Mouse (Mus musculus): ENCODE results near the gene Snx13. TPM values are rescaled to one million over a fixed set of nuclear protein-coding genes. Genes with fewer than 3 reads are reported as not detected.

Gene Snx13
- polyA plus RNA-seq, 1 experiment from 2014 or later: 23.0 TPM

- no peak for ATAC-seq (ENCODE audit: insufficient number of reproducible peaks, low FRiP score, low TSS enrichment, low read depth)
- H3K27ac ChIP-seq (replicated peaks): no peak overlapping the region
- no peak overlapping the region for H3K4me2 ChIP-seq (replicated peaks)
- H3K36me3 ChIP-seq: no peaks in the 10 kb centered on the region
- H3K4me3 ChIP-seq (replicated peaks): no peak overlapping the region
- H3K4me1 ChIP-seq: peaks cover 10% of the 10 kb centered on the region
- no peaks in the 10 kb centered on the region for H3K27me3 ChIP-seq
- WGBS: 84% methylated on average over 3 of the region's 3 CpGs
- H3K9ac ChIP-seq: no peak overlapping the region
- H3K9me3 ChIP-seq (replicated peaks): no peaks in the 10 kb centered on the region
Observed at GRCm38 (mm10) chr12:35048891-35049290, 1.9 kb downstream of the Snx13 start.

- no peak for ATAC-seq (ENCODE audit: insufficient number of reproducible peaks, low FRiP score, low TSS enrichment, low read depth)
- Histone ChIP-seq H3K9me3 (replicated peaks) (no peaks in the 10 kb centered on the region), H3K4me3 (replicated peaks) (no peak overlapping the region), H3K4me1 (peaks cover 10% of the 10 kb centered on the region), H3K27ac (replicated peaks) (no peak overlapping the region), H3K27me3 (no peaks in the 10 kb centered on the region), H3K36me3 (no peaks in the 10 kb centered on the region), H3K9ac (no peak overlapping the region), H3K4me2 (replicated peaks) (no peak overlapping the region)
- WGBS: 66% methylated on average over 3 of the region's 3 CpGs
Observed at GRCm38 (mm10) chr12:35050501-35050900, 3.5 kb downstream of the Snx13 start.

GRCm38 (mm10) chr12:35050964-35051758 lies 4.2 kb downstream of the Snx13 start:
- WGBS: 78% methylated on average over 7 of the region's 7 CpGs
- no peak for ATAC-seq (ENCODE audit: insufficient number of reproducible peaks, low FRiP score, low TSS enrichment, low read depth)
- H3K27ac ChIP-seq (replicated peaks): no peak overlapping the region

GRCm38 (mm10) chr12:35054420-35054819 lies 7.4 kb downstream of the Snx13 start:
- H3K9me3 ChIP-seq (replicated peaks): no peaks in the 10 kb centered on the region
- no peak overlapping the region for H3K4me2 ChIP-seq (replicated peaks)
- H3K36me3 ChIP-seq: no peaks in the 10 kb centered on the region
- WGBS: 72% methylated on average over 6 of the region's 6 CpGs
- H3K27me3 ChIP-seq: no peaks in the 10 kb centered on the region
- H3K9ac ChIP-seq: no peak overlapping the region
- H3K4me3 ChIP-seq (replicated peaks): no peak overlapping the region
- H3K4me1 ChIP-seq: peaks cover 3% of the 10 kb centered on the region; the same call in 1 of the 2 replicates
- ATAC-seq (ENCODE audit: insufficient number of reproducible peaks, low FRiP score, low TSS enrichment, low read depth): no peak
- H3K27ac ChIP-seq (replicated peaks): no peak overlapping the region

More at GRCm38 (mm10) chr12:35050964-35051758, 4.2 kb downstream of the Snx13 start:
- Histone ChIP-seq H3K4me1 (peaks cover 10% of the 10 kb centered on the region), H3K9ac (no peak overlapping the region), H3K4me3 (replicated peaks) (no peak overlapping the region), H3K36me3 (no peaks in the 10 kb centered on the region), H3K27me3 (no peaks in the 10 kb centered on the region), H3K9me3 (replicated peaks) (no peaks in the 10 kb centered on the region), H3K4me2 (replicated peaks) (no peak overlapping the region)

GRCm38 (mm10) chr12:35055114-35056095 lies 8.4 kb downstream of the Snx13 start:
- H3K36me3 ChIP-seq: no peaks in the 10 kb centered on the region
- H3K27me3 ChIP-seq: no peaks in the 10 kb centered on the region
- H3K9ac ChIP-seq: no peak overlapping the region
- ATAC-seq (ENCODE audit: insufficient number of reproducible peaks, low FRiP score, low TSS enrichment, low read depth): no peak
- H3K4me3 ChIP-seq (replicated peaks): no peak overlapping the region
- H3K27ac ChIP-seq (replicated peaks): no peak overlapping the region
- no peak overlapping the region for H3K4me2 ChIP-seq (replicated peaks)
- H3K9me3 ChIP-seq (replicated peaks): no peaks in the 10 kb centered on the region
- peaks cover 3% of the 10 kb centered on the region; the same call in 1 of the 2 replicates for H3K4me1 ChIP-seq
- WGBS: 56% methylated on average over 7 of the region's 7 CpGs

- ATAC-seq (ENCODE audit: insufficient number of reproducible peaks, low FRiP score, low TSS enrichment, low read depth): no peak
- 52% methylated on average over 3 of the region's 3 CpGs for WGBS
Observed at GRCm38 (mm10) chr12:35063697-35064468, 16.9 kb downstream of the Snx13 start.

GRCm38 (mm10) chr12:35067621-35068020 lies 20.6 kb downstream of the Snx13 start:
- no peaks in the 10 kb centered on the region for H3K27me3 ChIP-seq
- no peak for ATAC-seq (ENCODE audit: insufficient number of reproducible peaks, low FRiP score, low TSS enrichment, low read depth)
- no peak overlapping the region for H3K4me3 ChIP-seq (replicated peaks)
- no peak overlapping the region for H3K27ac ChIP-seq (replicated peaks)
- H3K4me1 ChIP-seq: no peaks in the 10 kb centered on the region
- H3K4me2 ChIP-seq (replicated peaks): no peak overlapping the region
- H3K36me3 ChIP-seq: no peaks in the 10 kb centered on the region
- no peak overlapping the region for H3K9ac ChIP-seq
- no peaks in the 10 kb centered on the region for H3K9me3 ChIP-seq (replicated peaks)

More at GRCm38 (mm10) chr12:35063697-35064468, 16.9 kb downstream of the Snx13 start:
- Histone ChIP-seq H3K4me3 (replicated peaks) (no peak overlapping the region), H3K4me1 (no peaks in the 10 kb centered on the region), H3K27me3 (no peaks in the 10 kb centered on the region), H3K27ac (replicated peaks) (no peak overlapping the region), H3K36me3 (no peaks in the 10 kb centered on the region), H3K4me2 (replicated peaks) (no peak overlapping the region), H3K9ac (no peak overlapping the region), H3K9me3 (replicated peaks) (no peaks in the 10 kb centered on the region)

- Histone ChIP-seq H3K27ac (replicated peaks) (no peak overlapping the region), H3K9ac (no peak overlapping the region), H3K4me1 (no peaks in the 10 kb centered on the region), H3K36me3 (no peaks in the 10 kb centered on the region), H3K9me3 (replicated peaks) (no peaks in the 10 kb centered on the region), H3K4me3 (replicated peaks) (no peak overlapping the region), H3K4me2 (replicated peaks) (no peak overlapping the region), H3K27me3 (no peaks in the 10 kb centered on the region)
- no peak for ATAC-seq (ENCODE audit: insufficient number of reproducible peaks, low FRiP score, low TSS enrichment, low read depth)
Observed at GRCm38 (mm10) chr12:35071336-35071735, 24.4 kb downstream of the Snx13 start.

- no peak overlapping the region for H3K4me3 ChIP-seq (replicated peaks)
Observed at GRCm38 (mm10) chr12:35072178-35072577, 25.2 kb downstream of the Snx13 start.

GRCm38 (mm10) chr12:35075993-35076392 lies 29.0 kb downstream of the Snx13 start:
- H3K4me2 ChIP-seq (replicated peaks): no peak overlapping the region
- no peaks in the 10 kb centered on the region for H3K9me3 ChIP-seq (replicated peaks)
- no peak overlapping the region for H3K4me3 ChIP-seq (replicated peaks)
- H3K27ac ChIP-seq (replicated peaks): no peak overlapping the region
- H3K9ac ChIP-seq: no peak overlapping the region
- H3K4me1 ChIP-seq: no peaks in the 10 kb centered on the region
- no peak for ATAC-seq (ENCODE audit: insufficient number of reproducible peaks, low FRiP score, low TSS enrichment, low read depth)
- H3K27me3 ChIP-seq: no peaks in the 10 kb centered on the region
- WGBS: 75% methylated on average over 3 of the region's 3 CpGs
- no peaks in the 10 kb centered on the region for H3K36me3 ChIP-seq

More at GRCm38 (mm10) chr12:35072178-35072577, 25.2 kb downstream of the Snx13 start:
- H3K4me1 ChIP-seq: no peaks in the 10 kb centered on the region
- H3K9me3 ChIP-seq (replicated peaks): no peaks in the 10 kb centered on the region
- no peak for ATAC-seq (ENCODE audit: insufficient number of reproducible peaks, low FRiP score, low TSS enrichment, low read depth)
- no peak overlapping the region for H3K27ac ChIP-seq (replicated peaks)
- H3K36me3 ChIP-seq: no peaks in the 10 kb centered on the region
- H3K27me3 ChIP-seq: no peaks in the 10 kb centered on the region
- no peak overlapping the region for H3K9ac ChIP-seq
- no peak overlapping the region for H3K4me2 ChIP-seq (replicated peaks)

GRCm38 (mm10) chr12:35123549-35123948 lies 76.6 kb downstream of the Snx13 start:
- no peaks in the 10 kb centered on the region for H3K27me3 ChIP-seq
- H3K9ac ChIP-seq: no peak overlapping the region
- H3K4me1 ChIP-seq: no peaks in the 10 kb centered on the region
- ATAC-seq (ENCODE audit: insufficient number of reproducible peaks, low FRiP score, low TSS enrichment, low read depth): no peak
- H3K9me3 ChIP-seq (replicated peaks): no peaks in the 10 kb centered on the region
- no peak overlapping the region for H3K4me2 ChIP-seq (replicated peaks)
- no peak overlapping the region for H3K27ac ChIP-seq (replicated peaks)
- H3K4me3 ChIP-seq (replicated peaks): no peak overlapping the region
- peaks cover 5% of the 10 kb centered on the region; the same call in 1 of the 2 replicates for H3K36me3 ChIP-seq
- 67% methylated on average over 3 of the region's 3 CpGs for WGBS

Data from embryonic facial prominence, embryonic 15.5 days (tissue).